Mouse (Mus musculus) MEL (cell line): ENCODE measurements around the gene Fam136a. TPM values are rescaled to one million over a fixed set of nuclear protein-coding genes. Genes with fewer than 3 reads are reported as not detected.

ENCODE experiments used
- DNase-seq: peaks from one replicate; pipeline ENCODE4 v3.0.0; 2011; ENCODE audit warnings: low read depth, low spot score
- H3K27ac ChIP-seq: 2 replicates; pipeline ENCODE4 v1.5.1; 2012; ENCODE audit warnings: low read depth, mild to moderate bottlenecking, control low read depth, low read length, moderate library complexity; ENCODE audit not compliant: control insufficient read depth
- H3K27me3 ChIP-seq, 2 experiments: fragments of 150-350 bp in 1 of 2; sonication (generic) in 1 of 2; 2 replicates each; pipeline ENCODE4 v1.6.1; 2012; ENCODE audit warnings: low read length in 2 of 2, mild to moderate bottlenecking in 2 of 2, improper control_type of control experiment in 1 of 2, moderate library complexity in 1 of 2; ENCODE audit not compliant: insufficient read depth in 2 of 2, control insufficient read depth in 1 of 2
- H3K36me3 ChIP-seq, 2 experiments: 2 replicates each; pipeline ENCODE4 v1.6.1; 2012 to 2014; ENCODE audit warnings: low read length in 2 of 2, improper control_type of control experiment in 1 of 2, inconsistent platforms in 1 of 2, mild to moderate bottlenecking in 1 of 2; ENCODE audit not compliant: insufficient read depth in 2 of 2, control insufficient read depth in 1 of 2
- H3K4me1 ChIP-seq, 2 experiments: fragments of 150-350 bp in 1 of 2; sonication (generic) in 1 of 2; 2 replicates each; pipeline ENCODE4 v1.6.1; 2012; ENCODE audit warnings: low read length in 2 of 2, improper control_type of control experiment in 1 of 2, mild to moderate bottlenecking in 1 of 2; ENCODE audit not compliant: insufficient read depth in 2 of 2, control insufficient read depth in 1 of 2
- H3K4me3 ChIP-seq, 2 experiments: fragments of 150-350 bp in 1 of 2; sonication (generic) in 1 of 2; 2 replicates each; pipeline ENCODE4 v1.5.1; 2012; ENCODE audit warnings: low read depth in 2 of 2, low read length in 2 of 2, mild to moderate bottlenecking in 2 of 2, moderate library complexity in 2 of 2, control low read depth in 1 of 2, improper control_type of control experiment in 1 of 2; ENCODE audit not compliant: control insufficient read depth in 1 of 2, insufficient read depth in 1 of 2
- H3K79me2 ChIP-seq: 2 replicates; pipeline ENCODE4 v1.6.1; 2012; ENCODE audit warnings: mild to moderate bottlenecking, low read length, moderate library complexity; ENCODE audit not compliant: control insufficient read depth, poor library complexity, insufficient read depth
- H3K9ac ChIP-seq: 2 replicates; pipeline ENCODE4 v1.6.1; 2012; ENCODE audit warnings: low read depth, mild to moderate bottlenecking, control low read depth, low read length, moderate library complexity; ENCODE audit not compliant: control insufficient read depth, poor library complexity, severe bottlenecking
- H3K9me3 ChIP-seq: fragments of 150-350 bp; sonication (generic); replicated peaks from 2 replicates; pipeline ENCODE4 v1.6.1; 2012; ENCODE audit warnings: mild to moderate bottlenecking, low read length, improper control_type of control experiment, moderate library complexity; ENCODE audit not compliant: insufficient read depth
- BHLHE40 ChIP-seq: IDR thresholded peaks from 2 replicates; pipeline ENCODE4 v1.6.1; 2012; ENCODE audit warnings: low read depth, mild to moderate bottlenecking, inconsistent platforms, low read length, improper control_type of control experiment, borderline replicate concordance
- CHD1 ChIP-seq: IDR thresholded peaks from 2 replicates; pipeline ENCODE4 v1.6.1; 2012; ENCODE audit warnings: low read depth, mild to moderate bottlenecking, inconsistent platforms, low read length, improper control_type of control experiment
- CHD2 ChIP-seq: IDR thresholded peaks from 2 replicates; pipeline ENCODE4 v1.6.1; 2011; ENCODE audit warnings: low read length, improper control_type of control experiment
- CTCF ChIP-seq, 3 experiments: IDR thresholded peaks in 2 of 3; conservative IDR thresholded peaks in 1 of 3; 2 replicates each; pipeline ENCODE4 v1.5.1; 2011 to 2012; ENCODE audit warnings: low read length in 3 of 3, low read depth in 2 of 3, mild to moderate bottlenecking in 2 of 3, improper control_type of control experiment in 1 of 3, inconsistent platforms in 1 of 3, mixed read lengths in 1 of 3, moderate library complexity in 1 of 3; ENCODE audit not compliant: control insufficient read depth in 1 of 3, insufficient read depth in 1 of 3, poor library complexity in 1 of 3, severe bottlenecking in 1 of 3
- ELF1 ChIP-seq: IDR thresholded peaks from 2 replicates; pipeline ENCODE4 v1.6.1; 2014; ENCODE audit warnings: low read depth, mild to moderate bottlenecking, inconsistent platforms, low read length, improper control_type of control experiment, moderate library complexity
- GABPA ChIP-seq: IDR thresholded peaks from 2 replicates; pipeline ENCODE4 v1.6.1; 2012; ENCODE audit warnings: low read depth, mild to moderate bottlenecking, inconsistent platforms, low read length, improper control_type of control experiment, moderate library complexity
- GATA1 ChIP-seq: IDR thresholded peaks from 2 replicates; pipeline ENCODE4 v1.6.1; 2011; ENCODE audit warnings: low read depth, low read length, improper control_type of control experiment
- HCFC1 ChIP-seq: IDR thresholded peaks from 2 replicates; pipeline ENCODE4 v1.6.1; 2012; ENCODE audit warnings: low read depth, mild to moderate bottlenecking, inconsistent platforms, low read length, improper control_type of control experiment, moderate library complexity
- KAT2A ChIP-seq: conservative IDR thresholded peaks from 2 replicates; pipeline ENCODE4 v1.6.1; 2012; ENCODE audit warnings: low read depth, low read length, improper control_type of control experiment, inconsistent platforms
- MAFK ChIP-seq: IDR thresholded peaks from 2 replicates; pipeline ENCODE4 v1.6.1; 2011; ENCODE audit warnings: low read depth, mild to moderate bottlenecking, low read length, improper control_type of control experiment, borderline replicate concordance
- MAX ChIP-seq: IDR thresholded peaks from 2 replicates; pipeline ENCODE4 v1.6.1; 2011; ENCODE audit warnings: low read length, improper control_type of control experiment
- MXI1 ChIP-seq: IDR thresholded peaks from 2 replicates; pipeline ENCODE4 v1.6.1; 2011; ENCODE audit warnings: mild to moderate bottlenecking, low read depth, low read length, improper control_type of control experiment
- MYB ChIP-seq: IDR thresholded peaks from 2 replicates; pipeline ENCODE4 v1.6.1; 2011; ENCODE audit warnings: mild to moderate bottlenecking, low read depth, low read length, improper control_type of control experiment
- MYC ChIP-seq: IDR thresholded peaks from 2 replicates; pipeline ENCODE4 v1.6.1; 2011; ENCODE audit warnings: low read depth, mild to moderate bottlenecking, low read length, improper control_type of control experiment, moderate library complexity
- NELFE ChIP-seq: IDR thresholded peaks from 2 replicates; pipeline ENCODE4 v1.6.1; 2011; ENCODE audit warnings: low read depth, low read length, improper control_type of control experiment
- NRF1 ChIP-seq: IDR thresholded peaks from 2 replicates; pipeline ENCODE4 v1.6.1; 2014; ENCODE audit warnings: low read depth, mild to moderate bottlenecking, inconsistent platforms, low read length, improper control_type of control experiment, moderate library complexity; ENCODE audit not compliant: poor library complexity, insufficient read depth, severe bottlenecking
- POLR2A ChIP-seq, 2 experiments: IDR thresholded peaks; 2 replicates each; pipeline ENCODE4 v1.6.1; 2011 to 2012; ENCODE audit warnings: low read length in 2 of 2, mild to moderate bottlenecking in 2 of 2, control low read depth in 1 of 2, improper control_type of control experiment in 1 of 2, low read depth in 1 of 2, moderate library complexity in 1 of 2; ENCODE audit not compliant: control insufficient read depth in 1 of 2, insufficient read depth in 1 of 2, poor library complexity in 1 of 2
- POLR2AphosphoS2 ChIP-seq: IDR thresholded peaks from 2 replicates; pipeline ENCODE4 v1.6.1; 2011; ENCODE audit warnings: low read length, improper control_type of control experiment
- POLR2AphosphoS5 ChIP-seq: IDR thresholded peaks from 2 replicates; pipeline ENCODE4 v1.6.1; 2012; ENCODE audit warnings: low read depth, borderline replicate concordance, mild to moderate bottlenecking, inconsistent platforms, low read length, moderate library complexity, mixed read lengths
- RCOR1 ChIP-seq: IDR thresholded peaks from 2 replicates; pipeline ENCODE4 v1.6.1; 2012; ENCODE audit warnings: low read depth, mild to moderate bottlenecking, inconsistent platforms, low read length, improper control_type of control experiment
- SIN3A ChIP-seq: IDR thresholded peaks from 2 replicates; pipeline ENCODE4 v1.6.1; 2012; ENCODE audit warnings: low read length, improper control_type of control experiment, inconsistent platforms
- TAL1 ChIP-seq: IDR thresholded peaks from 2 replicates; pipeline ENCODE4 v1.6.1; 2012; ENCODE audit warnings: mild to moderate bottlenecking, inconsistent platforms, low read length, moderate library complexity, mixed read lengths
- TBP ChIP-seq: IDR thresholded peaks from 2 replicates; pipeline ENCODE4 v1.8.0; 2011; ENCODE audit warnings: low read depth, low read length, improper control_type of control experiment
- USF1 ChIP-seq: IDR thresholded peaks from 2 replicates; pipeline ENCODE4 v1.6.1; 2014; ENCODE audit warnings: low read depth, mild to moderate bottlenecking, inconsistent platforms, low read length, improper control_type of control experiment, moderate library complexity
- ZC3H11A ChIP-seq: IDR thresholded peaks from 2 replicates; pipeline ENCODE4 v1.6.1; 2012; ENCODE audit warnings: low read depth, mild to moderate bottlenecking, inconsistent platforms, low read length, improper control_type of control experiment
- ZMIZ1 ChIP-seq: IDR thresholded peaks from 2 replicates; pipeline ENCODE4 v1.6.1; 2012; ENCODE audit warnings: low read depth, mild to moderate bottlenecking, inconsistent platforms, low read length, improper control_type of control experiment, moderate library complexity
- polyA plus RNA-seq, 2 experiments: library from polyadenylated mRNA; stranded (reverse) in 1 of 2; unstranded in 1 of 2; fragments of >175 nt in 1 of 2; fragments of >200 nt in 1 of 2; gene quantifications; 2 replicates each; pipeline versions ENCODE4 v1.2.1 to v1.2.4; 2012; ENCODE audit warnings: low replicate concordance in 2 of 2, low read depth in 1 of 2; ENCODE audit not compliant: insufficient read length in 2 of 2, insufficient read depth in 1 of 2, missing spikeins in 1 of 2
- total RNA-seq: library from RNA; depleted of rRNA; stranded (reverse); fragments of 300-350 nt; gene quantifications from 2 replicates; pipeline ENCODE4 v1.2.3, GENCODE M21; 2012

Gene Fam136a
- total and polyA plus RNA-seq, 3 experiments: 53.0 to 89.2 TPM; not detected in 1

DNA sequence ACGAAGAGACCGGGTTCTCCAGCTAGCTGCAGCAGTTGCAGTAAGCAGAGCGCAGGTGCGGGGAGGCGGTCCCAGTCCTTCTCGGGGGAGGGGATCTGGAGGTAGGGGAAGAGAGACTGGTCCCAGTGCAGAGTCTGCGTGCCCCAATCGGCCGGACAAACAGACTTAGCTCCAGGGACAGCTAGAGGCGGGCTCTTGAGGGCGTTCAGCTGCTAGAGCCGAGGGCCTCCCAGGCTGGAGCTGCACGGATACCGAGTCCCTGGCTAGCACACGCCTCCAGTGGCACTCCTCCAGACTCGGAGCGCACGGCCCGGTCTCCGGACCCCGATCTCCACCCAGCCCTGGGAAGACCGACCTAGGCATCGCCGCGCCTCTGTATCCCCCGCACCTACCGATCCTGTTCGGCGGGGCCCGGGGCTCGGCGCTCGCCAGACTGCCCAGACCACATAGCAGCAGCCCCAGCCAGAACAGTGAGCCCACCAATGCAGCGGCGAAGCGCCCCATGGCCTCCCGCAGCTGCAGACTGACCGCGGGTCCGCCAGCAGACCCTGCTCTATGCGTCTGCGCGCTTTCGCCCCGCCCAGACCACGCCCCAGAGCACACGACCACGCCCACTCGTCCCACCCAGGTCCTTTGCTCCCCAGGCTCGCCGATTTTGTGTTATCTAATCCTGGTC, 31.3 kb downstream of the Fam136a start, which contains the start of gene Pcyox1:
Pcyox1 (minus strand) TSS at position 574 of the 676 bp plus-strand sequence.
- H3K9ac ChIP-seq: peak within 1 kb of the TSS; percentile 82
- peak; percentile 22 for TF ChIP-seq TBP
- TF ChIP-seq POLR2AphosphoS2: peak; percentile 83; the same call in 1 of the 2 replicates
- TF ChIP-seq POLR2A (IDR thresholded peaks at IDR 0.05; ENCODE audit: control insufficient read depth in 1 of 2, insufficient read depth in 1 of 2, low read depth in 1 of 2, low read length in 2 of 2, poor library complexity in 1 of 2): peak; percentile 60 to 92; a peak in 3 of 4 replicates
- TF ChIP-seq HCFC1: 0 out of 2 replicates have a peak, but pooled peaks have one; percentile 5
- peak; percentile 85 for TF ChIP-seq ZMIZ1
- TF ChIP-seq GABPA: no peak
- TF ChIP-seq MXI1: no peak
- TF ChIP-seq NELFE: peak; percentile 86
- TF ChIP-seq BHLHE40: no peak
- peak; percentile 80 for TF ChIP-seq NRF1
- no peak for TF ChIP-seq CHD1
- no peak for TF ChIP-seq TAL1
- no peak for TF ChIP-seq MAX
- TF ChIP-seq, all 39 proteins: peak for 7
- peak; percentile 90 for DNase-seq
- peak within 1 kb of the TSS; percentile 62 for H3K27ac ChIP-seq
- no peaks in the 10 kb centered on the region for H3K9me3 ChIP-seq
- peaks cover 0 to 9% of the 10 kb centered on the region in 2 experiments for H3K36me3 ChIP-seq
- no peaks in the 10 kb centered on the region for H3K27me3 ChIP-seq
- H3K79me2 ChIP-seq: peaks cover 9% of the 10 kb centered on the region
- peaks cover 0 to 13% of the 10 kb centered on the region in 2 experiments; a peak in 2 of 4 replicates for H3K4me1 ChIP-seq
- H3K4me3 ChIP-seq: peak within 1 kb of the TSS; percentile 81 to 94

DNA sequence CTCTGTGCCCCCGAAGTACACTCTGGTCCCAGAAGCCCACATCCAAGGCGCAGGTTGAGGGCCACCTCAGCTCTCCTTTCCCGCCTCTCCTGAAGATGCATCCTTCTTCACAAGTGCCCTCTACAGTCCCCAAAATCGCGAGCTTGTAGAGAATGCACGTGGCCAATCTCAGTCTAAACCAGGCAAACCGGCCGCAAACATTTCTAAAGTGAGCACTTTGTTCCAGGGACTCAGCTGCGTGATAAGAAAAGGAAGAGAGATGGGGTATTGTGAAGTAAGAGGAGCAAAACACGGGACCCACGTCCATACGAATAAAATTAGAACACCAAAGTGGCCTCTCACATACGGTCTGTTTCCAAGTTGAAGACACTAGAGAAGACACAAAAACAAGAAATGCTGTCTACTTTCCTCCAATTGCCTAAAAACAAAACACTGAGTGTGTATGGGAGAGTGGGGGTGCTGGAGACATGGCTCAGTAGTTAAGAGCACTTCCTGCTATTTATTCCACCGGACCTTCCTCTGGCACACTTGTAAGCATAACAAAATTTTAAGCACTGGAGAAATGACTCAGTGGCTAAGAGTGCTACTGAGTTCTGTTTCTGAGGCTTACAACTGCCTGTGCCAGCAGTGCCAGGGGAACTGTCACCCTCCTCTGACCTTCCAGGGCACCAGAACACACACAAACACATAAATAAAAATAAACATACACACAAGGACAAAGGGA, 32.0 kb downstream of the Fam136a start:
- peaks cover 0 to 10% of the 10 kb centered on the region in 2 experiments; a peak in 2 of 4 replicates for H3K36me3 ChIP-seq
- H3K4me3 ChIP-seq: peak overlapping the region; percentile 81 to 94
- 0 out of 2 replicates have a peak, but pooled peaks have one; percentile 58 for TF ChIP-seq TBP
- TF ChIP-seq CHD2: no peak
- no peak for TF ChIP-seq MAFK
- peak; percentile 73 for TF ChIP-seq SIN3A
- no peak for TF ChIP-seq TAL1
- TF ChIP-seq POLR2A (IDR thresholded peaks at IDR 0.05; ENCODE audit: control insufficient read depth in 1 of 2, insufficient read depth in 1 of 2, low read depth in 1 of 2, low read length in 2 of 2, poor library complexity in 1 of 2): peak in 1 of 2 experiments; percentile 14; a peak in 1 of 4 replicates
- no peak; the same call in 1 of the 2 replicates for TF ChIP-seq NELFE
- peak; percentile 50; the same call in 1 of the 2 replicates for TF ChIP-seq USF1
- TF ChIP-seq BHLHE40: peak; percentile 18; the same call in 1 of the 2 replicates
- TF ChIP-seq GATA1: peak; percentile 52; the same call in 1 of the 2 replicates
- no peak for TF ChIP-seq RCOR1
- no peak for TF ChIP-seq ELF1
- peak; percentile 55; the same call in 1 of the 2 replicates for TF ChIP-seq MYC
- TF ChIP-seq POLR2AphosphoS5: no peak
- TF ChIP-seq CTCF (IDR thresholded peaks at IDR 0.05 in 2 of 3, conservative IDR thresholded peaks at IDR 0.05 in 1 of 3; ENCODE audit: control insufficient read depth in 1 of 3, insufficient read depth in 1 of 3, low read depth in 2 of 3, low read length in 3 of 3, poor library complexity in 1 of 3, severe bottlenecking in 1 of 3): no peak
- TF ChIP-seq ZC3H11A: no peak
- TF ChIP-seq MAX: peak; percentile 44; the same call in 1 of the 2 replicates
- no peak for TF ChIP-seq KAT2A
- TF ChIP-seq MXI1: peak; percentile 88
- TF ChIP-seq MYB: no peak
- H3K27me3 ChIP-seq: no peaks in the 10 kb centered on the region
- H3K27ac ChIP-seq: peak overlapping the region; percentile 15
- peaks cover 9% of the 10 kb centered on the region for H3K79me2 ChIP-seq
- H3K9ac ChIP-seq: peak overlapping the region; percentile 55
- no peak for DNase-seq
- peaks cover 0 to 13% of the 10 kb centered on the region in 2 experiments; a peak in 2 of 4 replicates for H3K4me1 ChIP-seq
- no peaks in the 10 kb centered on the region for H3K9me3 ChIP-seq
